Mouse (Mus musculus) ovary, adult 2 months (tissue): ENCODE measurements around the gene Zbtb2. TPM values are rescaled to one million over a fixed set of nuclear protein-coding genes. Genes with fewer than 3 reads are reported as not detected.

ENCODE experiments used
- polyA plus RNA-seq: library from polyadenylated mRNA; depleted of rRNA; stranded (reverse); fragments of >200 nt; gene quantifications from 2 replicates; pipeline ENCODE4 v1.2.3, GENCODE M21; 2012; rRNA removed

Gene Zbtb2
- polyA plus RNA-seq, result 10.0 and 10.6 TPM in 2 replicates

DNA sequence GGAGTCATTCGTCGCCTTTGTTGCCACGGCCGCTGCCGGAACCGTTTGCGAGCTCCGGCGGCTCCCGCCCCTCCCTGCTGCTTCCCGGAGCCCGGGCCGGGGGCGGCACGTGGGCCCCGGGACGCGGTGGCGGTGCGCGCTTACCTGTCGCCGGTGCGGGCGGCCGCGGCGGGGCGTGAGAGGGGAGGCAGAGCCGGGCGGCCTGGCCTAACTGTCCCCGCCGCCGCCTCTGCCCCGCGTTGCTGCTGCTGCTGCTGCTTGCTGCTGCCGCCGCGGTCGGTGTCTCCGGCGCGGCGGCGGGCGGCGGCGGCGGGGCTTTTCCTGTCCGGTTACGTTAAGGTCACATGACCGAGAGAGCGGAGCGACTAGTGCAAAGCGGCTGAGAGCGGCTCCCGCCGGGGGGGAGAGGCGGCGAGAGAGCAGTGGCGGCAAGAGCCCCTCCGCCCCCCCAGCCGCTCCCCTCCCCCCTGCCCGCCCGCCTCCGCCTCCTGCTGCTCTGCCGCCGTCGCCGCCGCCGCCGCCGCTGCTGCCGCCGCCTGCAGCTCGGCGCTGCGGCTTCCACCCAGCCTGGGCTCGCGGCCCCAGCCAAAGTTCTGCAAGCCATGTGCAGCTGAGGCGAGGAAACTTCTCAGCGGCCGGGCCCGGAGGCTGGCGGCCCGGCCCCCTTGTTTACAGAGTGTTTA is at the start of gene Zbtb2:
TSS of gene Zbtb2 (minus strand) at position 408 of the 683 bp plus-strand sequence.

DNA sequence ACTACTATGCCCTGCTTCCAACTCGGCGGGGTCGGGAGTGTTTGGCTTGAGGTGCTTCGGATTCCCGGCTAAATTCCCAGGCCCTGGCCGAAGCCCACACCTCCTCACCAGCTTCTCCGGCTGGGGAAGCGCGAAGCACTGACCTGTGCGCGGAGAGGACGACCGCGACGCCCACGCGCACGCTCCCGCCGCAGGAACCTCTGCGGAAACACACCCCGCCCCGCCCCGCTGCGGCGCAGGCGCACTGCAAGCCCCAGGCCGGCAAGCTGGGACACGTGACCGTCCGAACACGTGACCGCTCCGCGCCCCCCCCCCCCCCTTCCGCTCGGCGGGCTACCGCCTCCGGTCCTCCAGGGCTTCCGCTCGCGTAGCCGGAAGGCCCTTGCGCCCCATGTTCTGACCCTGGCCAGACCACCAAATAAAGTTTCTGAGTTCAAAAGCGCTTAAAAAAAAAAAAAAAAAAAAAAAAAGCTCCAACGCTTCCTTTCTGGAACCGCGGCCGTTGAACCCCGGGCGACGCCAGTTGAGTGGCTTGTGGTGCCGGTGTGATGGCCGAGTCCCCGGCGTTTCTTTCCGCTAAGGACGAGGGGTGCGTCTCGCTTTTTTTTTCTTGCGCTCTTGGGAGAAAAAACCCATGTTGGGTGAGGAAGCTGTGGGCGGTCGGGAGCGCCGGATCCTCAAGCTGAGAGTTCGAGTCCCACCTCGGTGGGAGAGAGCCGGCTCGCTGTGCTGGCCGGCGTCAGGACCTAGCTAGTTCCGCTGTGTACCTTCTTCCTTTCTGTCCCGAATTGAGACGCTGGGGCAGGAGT is 44.4 kb upstream of the Zbtb2 start, which contains the start of the genes Rmnd1 and Armt1:
TSS of gene Rmnd1 (minus strand) at position 266 of the 809 bp plus-strand sequence.
TSS of gene Armt1 (plus strand) at position 345 of the 809 bp plus-strand sequence.

Other genes with a start within 250 kb of the Zbtb2 start
- 5.2 and 5.7 TPM in 2 replicates for gene Akap12, start 121.7 kb downstream of the Zbtb2 start, polyA plus RNA-seq
- 27.9 and 36.6 TPM in 2 replicates for gene Rmnd1, start 44.3 kb upstream of the Zbtb2 start, polyA plus RNA-seq
- gene Armt1, start 44.4 kb upstream of the Zbtb2 start, polyA plus RNA-seq, result 4.7 and 5.9 TPM in 2 replicates
- 0.83 and 0.96 TPM in 2 replicates for gene Ccdc170, start 94.4 kb upstream of the Zbtb2 start, polyA plus RNA-seq
- 92.2 and 103 TPM in 2 replicates for gene Esr1, start 223.5 kb upstream of the Zbtb2 start, polyA plus RNA-seq